In genomic region chr6:97449806-97450205, GRCm38 (mm10) we compare ENCODE assay signal across 18 mouse cellular contexts.
A peak's percentile ranks its signal among the peaks of the same experiment; 100 is the strongest.
DNase-seq lines count a peak whose midpoint lies in the region; ATAC-seq and TF ChIP-seq lines count a peak whose summit lies in the region.
"Had no signal": no experiment of that assay in that cellular context is flagged by ENCODE, and none has a peak within 500 bp of the region (broad histone marks: within the 10 kb centered on the region; RNA-seq: fewer than 3 reads in every experiment).

No protein-coding gene starts in this region.

- peaks cover 96% of the 10 kb centered on the region for H3K79me2 ChIP-seq in macrophage (ENCODE audit: inconsistent target)

- no peak for ATAC-seq in kidney, embryonic 15.5 days (replicated peaks; ENCODE audit: low FRiP score)
- no peak for ATAC-seq in lung, postnatal 0 days
- ATAC-seq: Patski had no signal

- DNase-seq in adrenal gland, postnatal 14 days: peak; percentile 25
- no peak for DNase-seq in adrenal gland, postnatal 25 days
- DNase-seq in kidney, adult 18-20 months: peak; percentile 44
- peak; percentile 26 for DNase-seq in lung, postnatal 0 days (ENCODE audit: low spot score)
- no peak for DNase-seq in lung, adult 2 months
- DNase-seq in cerebellum, postnatal 10 days: no peak
- DNase-seq: adrenal gland, postnatal 10 days; cerebellum, adult 2 months; heart, adult 2 months; left cerebral cortex, postnatal 4 days; liver; right cerebral cortex, postnatal 25 days had no signal

- WGBS in kidney, embryonic 15.5 days: 76% methylated on average over 2 of the region's 2 CpGs
- 75% methylated on average over 2 of the region's 2 CpGs for WGBS in lung, postnatal 0 days
- 63% methylated on average over 2 of the region's 2 CpGs for WGBS in lung, adult 2 months
- WGBS in macrophage (ENCODE audit: missing documents): 28% methylated on average over 2 of the region's 2 CpGs

- no peak overlapping the region for H3K4me3 ChIP-seq in kidney, embryonic 15.5 days (replicated peaks)
- H3K4me3 ChIP-seq in lung, postnatal 0 days (ENCODE audit: low read depth, low read length): no peak overlapping the region
- no peak overlapping the region for H3K4me3 ChIP-seq in lung, adult 2 months (replicated peaks; ENCODE audit: extremely low read depth, low read depth, low read length)
- H3K4me3 ChIP-seq in macrophage (ENCODE audit: inconsistent target): no peak overlapping the region
- H3K4me3 ChIP-seq: forebrain, embryonic 12.5 days; heart, adult 2 months; lung, embryonic 15.5 days; midbrain, embryonic 10.5 days had no signal

- H3K36me3 ChIP-seq in kidney, embryonic 15.5 days: no peaks in the 10 kb centered on the region
- H3K36me3 ChIP-seq in lung, postnatal 0 days (ENCODE audit: insufficient read depth, low read length): no peaks in the 10 kb centered on the region
- H3K36me3 ChIP-seq in macrophage (ENCODE audit: inconsistent target): no peaks in the 10 kb centered on the region
- H3K36me3 ChIP-seq: forebrain, embryonic 12.5 days; lung, embryonic 15.5 days; midbrain, embryonic 10.5 days had no signal

- no peak overlapping the region for H3K4me2 ChIP-seq in kidney, embryonic 15.5 days
- H3K4me2 ChIP-seq in lung, postnatal 0 days (replicated peaks; ENCODE audit: low read depth, low read length): no peak overlapping the region
- H3K4me2 ChIP-seq: forebrain, embryonic 12.5 days; lung, embryonic 15.5 days had no signal

- TF ChIP-seq EP300 in lung, postnatal 0 days (IDR thresholded peaks at IDR 0.05): no peak

- no peak for TF ChIP-seq CTCF in lung, postnatal 0 days (IDR thresholded peaks at IDR 0.05)
- no peak for TF ChIP-seq CTCF in lung, adult 2 months (IDR thresholded peaks at IDR 0.05; ENCODE audit: insufficient read depth, low read length)

- H3K4me1 ChIP-seq in kidney, embryonic 15.5 days: peaks cover 15% of the 10 kb centered on the region
- H3K4me1 ChIP-seq in lung, postnatal 0 days (ENCODE audit: insufficient read depth, low read depth, low read length): no peaks in the 10 kb centered on the region
- peaks cover 6% of the 10 kb centered on the region for H3K4me1 ChIP-seq in lung, adult 2 months (ENCODE audit: control insufficient read depth, insufficient read depth, low read length)
- H3K4me1 ChIP-seq: forebrain, embryonic 12.5 days; lung, embryonic 15.5 days had no signal

- TF ChIP-seq POLR2A in lung, adult 2 months (IDR thresholded peaks at IDR 0.05; ENCODE audit: borderline replicate concordance, extremely low read depth, low read depth, low read length): no peak

- no peak overlapping the region for H3K27ac ChIP-seq in kidney, embryonic 15.5 days
- H3K27ac ChIP-seq in lung, postnatal 0 days (ENCODE audit: low read length): no peak overlapping the region
- H3K27ac ChIP-seq in macrophage: peak overlapping the region; percentile 82
- H3K27ac ChIP-seq: forebrain, embryonic 12.5 days; heart, adult 2 months; lung, embryonic 15.5 days; midbrain, embryonic 10.5 days had no signal

- H3K27me3 ChIP-seq in kidney, embryonic 15.5 days: no peaks in the 10 kb centered on the region
- H3K27me3 ChIP-seq in lung, postnatal 0 days (replicated peaks; ENCODE audit: insufficient read depth, low read length): no peaks in the 10 kb centered on the region
- H3K27me3 ChIP-seq: forebrain, embryonic 12.5 days; lung, embryonic 15.5 days; Patski had no signal

- H3K9ac ChIP-seq in kidney, embryonic 15.5 days: no peak overlapping the region
- H3K9ac ChIP-seq in lung, postnatal 0 days (replicated peaks; ENCODE audit: low read depth): no peak overlapping the region
- H3K9ac ChIP-seq: forebrain, embryonic 12.5 days; lung, embryonic 15.5 days had no signal

- no peaks in the 10 kb centered on the region for H3K9me3 ChIP-seq in kidney, embryonic 15.5 days (replicated peaks)
- no peaks in the 10 kb centered on the region for H3K9me3 ChIP-seq in lung, postnatal 0 days (ENCODE audit: low read length)
- H3K9me3 ChIP-seq: forebrain, embryonic 12.5 days; lung, embryonic 15.5 days; midbrain, embryonic 10.5 days had no signal

Comparison
In these comparisons a context has a peak if more than half of its experiments do, and no peak if none do; other contexts are left out.
1. DNase-seq: peak in adrenal gland, postnatal 14 days (single experiment), kidney, adult 18-20 months (single experiment) and lung, postnatal 0 days (single experiment); none in adrenal gland, postnatal 25 days (single experiment), lung, adult 2 months (single experiment) and cerebellum, postnatal 10 days (0 of 2).